Mouse (Mus musculus) embryonic facial prominence, embryonic 10.5 days (tissue): ENCODE measurements around the gene Frmd6. TPM values are rescaled to one million over a fixed set of nuclear protein-coding genes. Genes with fewer than 3 reads are reported as not detected.

Experiments used
- DNase-seq: peaks from one replicate; pipeline ENCODE4 v3.0.0-alpha.2; 2017; ENCODE audit warnings: low spot score
- H3K27ac ChIP-seq: fragments of 300-500 bp; sonication (generic); replicated peaks from 2 replicates; pipeline ENCODE4 v1.5.1; 2016; ENCODE audit warnings: mild to moderate bottlenecking
- H3K27me3 ChIP-seq: fragments of 300-500 bp; sonication (generic); replicated peaks from 2 replicates; pipeline ENCODE4 v1.6.1; 2016; ENCODE audit warnings: low read depth, mild to moderate bottlenecking; ENCODE audit not compliant: poor library complexity, severe bottlenecking
- H3K36me3 ChIP-seq: fragments of 300-500 bp; sonication (generic); replicated peaks from 2 replicates; pipeline ENCODE4 v1.6.1; 2016; ENCODE audit warnings: mild to moderate bottlenecking, moderate library complexity
- H3K4me1 ChIP-seq: fragments of 300-500 bp; sonication (generic); 2 replicates; pipeline ENCODE4 v1.6.1; 2016
- H3K4me3 ChIP-seq: fragments of 300-500 bp; sonication (generic); 2 replicates; pipeline ENCODE4 v1.5.1; 2016; ENCODE audit warnings: mild to moderate bottlenecking, moderate library complexity
- H3K9me3 ChIP-seq: fragments of 300-500 bp; sonication (generic); 2 replicates; pipeline ENCODE4 v1.6.1; 2016; ENCODE audit warnings: mild to moderate bottlenecking
- WGBS: fragments of 180-500 bp; shearing (Covaris S2); methylation state at CpG from one replicate; pipeline ENCODE4 v1.1.7; 2016; 5-methylcytosine and 5-hydroxymethylcytosine counted together
- polyA plus RNA-seq: library from polyadenylated mRNA; unstranded; fragments of >200 nt; fragmentation: Nextera tagmentation; extraction: Ambion mirVana; gene quantifications from 2 replicates; pipeline ENCODE4 v1.2.1, GENCODE M21; 2016

Gene Frmd6
- polyA plus RNA-seq, 1 experiment from 2014 or later: 54.5 TPM

GRCm38 (mm10) chr12:70812822-70813465 lies 12.4 kb upstream of the Frmd6 start:
- DNase-seq: no peak
- H3K4me1 ChIP-seq: peaks cover 22% of the 10 kb centered on the region
- no peaks in the 10 kb centered on the region for H3K36me3 ChIP-seq
- no peaks in the 10 kb centered on the region for H3K27me3 ChIP-seq
- no peak overlapping the region for H3K4me3 ChIP-seq
- H3K27ac ChIP-seq: no peak overlapping the region
- WGBS: 25% methylated on average over 3 of the region's 3 CpGs
- H3K9me3 ChIP-seq: no peaks in the 10 kb centered on the region

- no peak overlapping the region for H3K4me3 ChIP-seq
- DNase-seq: no peak
- H3K27me3 ChIP-seq: no peaks in the 10 kb centered on the region
Measured at GRCm38 (mm10) chr12:70816731-70817130, 8.6 kb upstream of the Frmd6 start.

GRCm38 (mm10) chr12:70824017-70824416 lies 1.3 kb upstream of the Frmd6 start:
- Histone ChIP-seq H3K4me1 (peaks cover 42% of the 10 kb centered on the region), H3K4me3 (peak overlapping the region; percentile 87), H3K9me3 (no peaks in the 10 kb centered on the region), H3K27ac (peak overlapping the region; percentile 97; the same call in 1 of the 2 replicates), H3K27me3 (no peaks in the 10 kb centered on the region), H3K36me3 (no peaks in the 10 kb centered on the region)
- 53% methylated on average over 7 of the region's 7 CpGs for WGBS
- DNase-seq: no peak

More at GRCm38 (mm10) chr12:70816731-70817130, 8.6 kb upstream of the Frmd6 start:
- WGBS: 93% methylated on average over 2 of the region's 2 CpGs
- H3K36me3 ChIP-seq: no peaks in the 10 kb centered on the region
- H3K27ac ChIP-seq: no peak overlapping the region
- peaks cover 12% of the 10 kb centered on the region for H3K4me1 ChIP-seq
- no peaks in the 10 kb centered on the region for H3K9me3 ChIP-seq

- Histone ChIP-seq H3K4me3 (peak overlapping the region; percentile 87), H3K27me3 (no peaks in the 10 kb centered on the region), H3K27ac (peak overlapping the region; percentile 97), H3K36me3 (no peaks in the 10 kb centered on the region), H3K9me3 (no peaks in the 10 kb centered on the region), H3K4me1 (peaks cover 60% of the 10 kb centered on the region)
- under 1% methylated on average over 55 of the region's 55 CpGs for WGBS
- DNase-seq: no peak
Measured at GRCm38 (mm10) chr12:70825651-70826317, 470 bp downstream of the Frmd6 start.

GRCm38 (mm10) chr12:70826318-70827072 lies 1.2 kb downstream of the Frmd6 start:
- Histone ChIP-seq H3K4me1 (peaks cover 67% of the 10 kb centered on the region), H3K27me3 (no peaks in the 10 kb centered on the region), H3K9me3 (no peaks in the 10 kb centered on the region), H3K36me3 (no peaks in the 10 kb centered on the region), H3K4me3 (peak overlapping the region; percentile 87), H3K27ac (peak overlapping the region; percentile 97)
- DNase-seq: peak; percentile 44
- WGBS: 2% methylated on average over 19 of the region's 19 CpGs

GRCm38 (mm10) chr12:70827187-70827900 lies 2.0 kb downstream of the Frmd6 start:
- no peaks in the 10 kb centered on the region for H3K36me3 ChIP-seq
- WGBS: 12% methylated on average over 9 of the region's 9 CpGs
- no peaks in the 10 kb centered on the region for H3K9me3 ChIP-seq
- DNase-seq: peak; percentile 68
- no peaks in the 10 kb centered on the region for H3K27me3 ChIP-seq
- H3K27ac ChIP-seq: peak overlapping the region; percentile 97
- H3K4me1 ChIP-seq: peaks cover 75% of the 10 kb centered on the region
- peak overlapping the region; percentile 87 for H3K4me3 ChIP-seq

GRCm38 (mm10) chr12:70827901-70828271 lies 2.6 kb downstream of the Frmd6 start:
- 31% methylated on average over 4 of the region's 4 CpGs for WGBS
- peaks cover 77% of the 10 kb centered on the region for H3K4me1 ChIP-seq
- peak overlapping the region; percentile 87 for H3K4me3 ChIP-seq
- H3K27ac ChIP-seq: peak overlapping the region; percentile 97
- H3K36me3 ChIP-seq: no peaks in the 10 kb centered on the region
- no peaks in the 10 kb centered on the region for H3K9me3 ChIP-seq
- DNase-seq: peak; percentile 39
- no peaks in the 10 kb centered on the region for H3K27me3 ChIP-seq

GRCm38 (mm10) chr12:70830982-70831566 lies 5.8 kb downstream of the Frmd6 start:
- H3K36me3 ChIP-seq: peaks cover 9% of the 10 kb centered on the region; the same call in 1 of the 2 replicates
- peak overlapping the region; percentile 48; the same call in 1 of the 2 replicates for H3K27ac ChIP-seq
- no peak for DNase-seq
- H3K27me3 ChIP-seq: no peaks in the 10 kb centered on the region
- H3K4me3 ChIP-seq: 0 out of 2 replicates have a peak overlapping the region, but pooled peaks have one; percentile 9
- peaks cover 69% of the 10 kb centered on the region for H3K4me1 ChIP-seq
- 67% methylated on average over 9 of the region's 9 CpGs for WGBS
- H3K9me3 ChIP-seq: no peaks in the 10 kb centered on the region

GRCm38 (mm10) chr12:70832216-70832998 lies 7.1 kb downstream of the Frmd6 start:
- WGBS: 65% methylated on average over 4 of the region's 4 CpGs

GRCm38 (mm10) chr12:70833050-70833449 lies 7.7 kb downstream of the Frmd6 start:
- WGBS: 97% methylated on average over 3 of the region's 3 CpGs
- H3K27me3 ChIP-seq: no peaks in the 10 kb centered on the region
- no peak for DNase-seq
- no peak overlapping the region for H3K27ac ChIP-seq
- peaks cover 63% of the 10 kb centered on the region for H3K4me1 ChIP-seq
- H3K9me3 ChIP-seq: no peaks in the 10 kb centered on the region
- no peak overlapping the region for H3K4me3 ChIP-seq
- H3K36me3 ChIP-seq: peaks cover 11% of the 10 kb centered on the region; the same call in 1 of the 2 replicates

More at GRCm38 (mm10) chr12:70832216-70832998, 7.1 kb downstream of the Frmd6 start:
- Histone ChIP-seq H3K9me3 (no peaks in the 10 kb centered on the region), H3K27me3 (no peaks in the 10 kb centered on the region), H3K4me1 (peaks cover 63% of the 10 kb centered on the region), H3K4me3 (no peak overlapping the region), H3K36me3 (peaks cover 10% of the 10 kb centered on the region; the same call in 1 of the 2 replicates), H3K27ac (no peak overlapping the region)
- no peak for DNase-seq

GRCm38 (mm10) chr12:70834043-70834442 lies 8.7 kb downstream of the Frmd6 start:
- no peaks in the 10 kb centered on the region for H3K27me3 ChIP-seq
- no peaks in the 10 kb centered on the region for H3K9me3 ChIP-seq
- no peak overlapping the region for H3K27ac ChIP-seq
- peaks cover 54% of the 10 kb centered on the region for H3K4me1 ChIP-seq
- DNase-seq: no peak
- WGBS: 89% methylated on average over 4 of the region's 4 CpGs
- H3K4me3 ChIP-seq: no peak overlapping the region
- peaks cover 16% of the 10 kb centered on the region; the same call in 1 of the 2 replicates for H3K36me3 ChIP-seq
